Mouse (Mus musculus) 3134 (cell line): ENCODE measurements at regions not wholly inside any gene's neighbourhood (a gene's known extent, or its start where the extent isn't known, plus 50 kb on each side); places are given as distances from the start of the nearest gene placed in this dataset.

Experiments
- DNase-seq: peaks from one replicate; pipeline ENCODE4 v3.0.0-alpha.2; 2011; ENCODE audit warnings: low spot score; ENCODE audit not compliant: insufficient read length; ENCODE audit errors: extremely low read depth

DNA sequence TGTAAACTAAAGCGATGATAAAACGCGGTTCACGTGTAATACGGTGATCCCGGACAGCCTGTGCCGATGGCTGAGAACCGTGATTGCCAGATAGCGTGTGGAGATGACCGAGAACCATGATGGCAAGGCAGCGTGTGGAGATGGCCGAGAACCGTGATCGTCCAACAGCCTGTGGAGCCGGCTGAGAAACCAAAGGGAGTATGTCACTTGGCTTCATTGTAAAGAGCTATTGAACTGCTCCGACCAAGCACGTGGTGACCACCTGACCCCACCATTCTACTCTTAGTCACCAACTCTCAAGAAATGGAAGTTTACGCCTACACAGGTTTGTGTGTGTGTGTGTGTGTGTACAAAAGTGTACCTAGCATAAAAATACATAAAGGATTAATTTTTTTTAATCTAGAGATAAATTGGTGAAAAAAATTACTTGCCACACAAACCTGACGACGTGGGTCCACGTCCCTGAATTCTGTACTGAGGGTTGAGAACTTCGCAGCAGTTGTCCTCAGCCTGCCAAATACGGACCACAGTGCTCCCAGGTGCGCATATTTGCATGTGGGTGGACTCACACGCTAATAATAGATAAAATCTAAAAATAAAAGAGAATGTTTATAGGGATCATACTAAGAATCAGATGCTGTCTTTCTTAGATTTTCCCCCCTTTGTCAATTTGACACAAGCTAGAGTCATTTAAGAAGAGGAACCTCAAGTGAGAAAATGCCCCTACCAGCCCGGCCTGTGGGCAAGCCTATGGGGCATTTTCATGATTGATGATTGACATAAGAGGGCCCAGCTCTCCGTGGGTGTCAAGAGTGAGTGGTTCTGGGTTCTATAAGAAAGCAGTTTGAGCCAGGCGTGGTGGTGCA lies 56.6 kb upstream of the Mef2a start:
- no peak for DNase-seq

DNA sequence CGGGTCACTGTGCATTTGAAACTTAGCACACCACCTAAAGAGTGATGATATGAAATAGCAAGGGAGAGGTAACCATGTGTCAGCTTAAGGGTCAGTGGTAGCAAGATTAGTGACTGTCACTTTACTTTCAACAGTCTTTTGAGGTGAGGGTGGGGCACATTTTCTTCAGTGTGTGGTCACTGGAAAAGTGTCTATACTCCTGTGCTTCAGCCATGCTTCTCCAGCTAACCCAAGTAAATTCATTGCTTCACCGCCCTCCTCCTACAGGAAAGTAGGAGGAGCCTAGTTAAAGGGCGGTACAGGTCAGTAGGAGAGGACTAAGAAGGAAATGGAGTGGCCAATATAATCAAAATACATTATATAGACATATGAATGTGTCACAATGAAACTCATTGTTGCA lies 55.7 kb upstream of the Mef2a start:
- DNase-seq: no peak

- DNase-seq: no peak
Observed at GRCm38 (mm10) chr7:67426076-67426475, 53.4 kb upstream of the Mef2a start.

DNA sequence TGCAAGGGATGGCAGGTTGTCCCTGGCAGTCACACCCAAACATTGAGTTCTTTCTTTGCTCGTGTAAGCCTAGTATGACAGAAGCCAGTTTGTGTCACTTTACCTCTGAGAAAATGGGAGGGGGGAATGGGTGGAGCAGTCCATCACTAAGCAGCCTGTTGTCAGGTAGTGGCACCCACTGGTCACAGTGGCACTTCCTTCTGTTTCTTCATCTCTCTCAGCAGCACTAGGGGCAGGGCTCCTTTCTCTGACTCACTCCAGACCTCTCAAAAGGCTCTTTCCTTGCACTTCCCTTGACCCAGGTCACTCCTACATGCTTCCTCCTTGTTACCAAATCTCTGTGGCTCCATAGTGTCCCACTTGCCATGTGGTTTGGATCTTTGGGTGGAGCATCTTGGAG lies 52.9 kb upstream of the Mef2a start:
- no peak for DNase-seq

GRCm38 (mm10) chr7:67424810-67425485 lies 52.3 kb upstream of the Mef2a start:
- DNase-seq: no peak
